Mouse (Mus musculus): Measurements from ENCODE around the gene Dlgap4.

Dlgap4 gene

GRCm38 (mm10) chr2:156744414-156744813 lies 130.9 kb downstream of the Dlgap4 start:
- DNase-seq, result no peak

- no peak for DNase-seq
Observed at GRCm38 (mm10) chr2:156747315-156747714, 133.8 kb downstream of the Dlgap4 start.

GRCm38 (mm10) chr2:156749687-156750086 lies 136.2 kb downstream of the Dlgap4 start:
- no peak for DNase-seq

GRCm38 (mm10) chr2:156756937-156757336 lies 143.4 kb downstream of the Dlgap4 start:
- DNase-seq, result no peak

GRCm38 (mm10) chr2:156760843-156761505 lies 147.5 kb downstream of the Dlgap4 start:
- peak; percentile 58 for DNase-seq

GRCm38 (mm10) chr2:156761521-156762278 lies 148.2 kb downstream of the Dlgap4 start:
- DNase-seq, result no peak

GRCm38 (mm10) chr2:156762499-156762898 lies 149.0 kb downstream of the Dlgap4 start:
- DNase-seq, result peak; percentile 61

- peak; percentile 90 for DNase-seq
Observed at GRCm38 (mm10) chr2:156763101-156763500, 149.6 kb downstream of the Dlgap4 start.

- no peak for DNase-seq
Observed at GRCm38 (mm10) chr2:156764022-156764421, 150.5 kb downstream of the Dlgap4 start.

- no peak for DNase-seq
Observed at GRCm38 (mm10) chr2:156764747-156765146, 151.2 kb downstream of the Dlgap4 start.

GRCm38 (mm10) chr2:156765593-156765992 lies 152.1 kb downstream of the Dlgap4 start:
- DNase-seq, result no peak

- no peak for DNase-seq
Observed at GRCm38 (mm10) chr2:156766227-156767019, 152.9 kb downstream of the Dlgap4 start.

- DNase-seq, result no peak
Observed at GRCm38 (mm10) chr2:156767108-156767507, 153.6 kb downstream of the Dlgap4 start.

- no peak for DNase-seq
Observed at GRCm38 (mm10) chr2:156769274-156769673, 155.8 kb downstream of the Dlgap4 start.

- no peak for DNase-seq
Observed at GRCm38 (mm10) chr2:156773470-156773869, 160.0 kb downstream of the Dlgap4 start.

GRCm38 (mm10) chr2:156774035-156774737 lies 160.7 kb downstream of the Dlgap4 start:
- DNase-seq, result peak; percentile 26

GRCm38 (mm10) chr2:156774738-156775454 lies 161.4 kb downstream of the Dlgap4 start, which contains the start of gene Myl9:
Gene Myl9 (plus strand): TSS chr2:156775420.
- DNase-seq, result peak; percentile 85

GRCm38 (mm10) chr2:156775455-156776435 lies 162.2 kb downstream of the Dlgap4 start:
- peak; percentile 14 for DNase-seq

- DNase-seq, result no peak
Observed at GRCm38 (mm10) chr2:156776907-156777306, 163.4 kb downstream of the Dlgap4 start.

- peak; percentile 65 for DNase-seq
Observed at GRCm38 (mm10) chr2:156777326-156778004, 164.0 kb downstream of the Dlgap4 start.

All from kidney, postnatal 10 days (tissue).